Mouse (Mus musculus): ENCODE measurements around the gene Maip1. TPM values are rescaled to one million over a fixed set of nuclear protein-coding genes. Genes with fewer than 3 reads are reported as not detected.

The Maip1 gene
- polyA plus RNA-seq, 1 experiment from 2014 or later = 15.0 TPM

DNA sequence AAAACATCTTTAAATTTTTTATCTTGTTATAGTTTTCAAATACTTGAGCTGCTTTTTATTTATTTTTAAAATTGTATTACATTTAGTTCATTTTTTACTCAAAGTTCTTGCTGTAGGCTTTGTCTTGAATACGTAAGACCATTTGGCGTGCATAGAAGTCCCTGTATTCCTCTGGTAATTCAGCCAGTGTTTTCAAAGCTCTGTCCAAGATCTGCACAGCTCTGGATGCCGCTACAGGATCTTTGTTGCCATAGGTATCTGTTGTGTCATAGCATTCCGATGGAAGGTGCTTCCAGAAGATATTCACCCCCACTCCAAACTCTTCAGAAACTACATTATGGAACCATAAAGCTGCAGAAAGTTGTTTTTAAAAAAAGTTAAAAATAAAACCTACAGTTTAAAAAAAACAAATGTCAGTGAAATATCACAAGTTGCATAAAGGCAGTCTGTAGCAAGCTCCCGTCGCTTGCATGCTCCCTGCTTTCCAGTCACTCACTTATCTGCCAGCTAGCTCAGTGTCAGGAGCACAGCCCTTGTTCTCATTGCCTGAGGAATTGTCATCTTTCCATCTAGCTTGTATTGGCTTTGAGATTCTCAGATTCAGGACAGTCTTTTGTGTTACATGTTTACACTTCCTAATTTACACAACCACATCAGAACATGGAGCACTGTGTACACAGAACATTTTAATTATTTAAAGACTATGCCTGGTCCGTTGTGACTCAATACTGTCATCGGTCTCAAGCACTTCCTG lies 17.5 kb upstream of the Maip1 start:
- H3K36me3 ChIP-seq = peaks cover 23% of the 10 kb centered on the region
- no peaks in the 10 kb centered on the region for H3K4me1 ChIP-seq (replicated peaks)
- 85% methylated on average over 8 of the region's 8 CpGs for WGBS
- H3K9ac ChIP-seq = no peak overlapping the region
- ATAC-seq (replicated peaks; ENCODE audit: insufficient number of reproducible peaks, insufficient read depth, low FRiP score, low read depth) = no peak
- H3K4me2 ChIP-seq = no peak overlapping the region
- H3K27me3 ChIP-seq = no peaks in the 10 kb centered on the region
- no peak overlapping the region for H3K27ac ChIP-seq
- H3K4me3 ChIP-seq = no peak overlapping the region
- H3K9me3 ChIP-seq (replicated peaks) = no peaks in the 10 kb centered on the region

DNA sequence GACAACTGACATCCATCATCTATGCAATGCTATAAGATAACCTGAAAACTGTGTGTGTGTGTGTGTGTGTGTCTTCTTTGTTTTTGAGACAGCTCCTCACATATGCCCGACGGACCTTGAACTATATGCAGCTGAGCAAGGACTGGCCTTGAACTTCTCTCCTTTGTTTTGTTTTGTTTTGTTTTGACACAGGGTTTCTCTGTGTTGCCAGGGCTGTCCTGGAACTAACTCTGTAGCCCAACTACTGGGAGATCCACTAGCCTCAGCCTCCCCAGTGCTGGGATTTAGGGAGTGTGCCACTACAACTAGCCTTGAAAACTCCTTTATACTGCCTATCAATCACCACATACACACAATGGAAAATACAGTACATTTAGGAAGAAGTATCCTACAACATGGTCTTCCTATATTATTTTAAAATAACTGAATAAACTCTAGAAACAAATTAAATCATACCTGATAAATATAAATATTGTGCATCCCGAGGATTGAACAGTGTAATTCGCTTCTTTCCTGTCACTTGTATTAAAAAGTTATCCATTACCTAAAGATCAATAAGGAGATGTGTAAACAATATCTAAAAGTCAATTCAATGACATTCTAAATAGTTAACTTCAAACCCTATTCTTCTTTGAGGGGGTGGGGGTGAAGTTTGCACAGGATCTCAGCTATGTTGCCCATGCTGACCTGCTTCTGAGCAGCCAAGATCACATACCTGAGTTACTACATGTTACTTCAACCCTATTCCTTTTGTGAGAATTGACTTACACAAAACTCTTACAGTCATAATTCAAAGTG lies 14.9 kb upstream of the Maip1 start:
- peaks cover 36% of the 10 kb centered on the region for H3K36me3 ChIP-seq
- 89% methylated on average over 4 of the region's 4 CpGs for WGBS
- no peak for ATAC-seq (replicated peaks; ENCODE audit: insufficient number of reproducible peaks, insufficient read depth, low FRiP score, low read depth)

DNA sequence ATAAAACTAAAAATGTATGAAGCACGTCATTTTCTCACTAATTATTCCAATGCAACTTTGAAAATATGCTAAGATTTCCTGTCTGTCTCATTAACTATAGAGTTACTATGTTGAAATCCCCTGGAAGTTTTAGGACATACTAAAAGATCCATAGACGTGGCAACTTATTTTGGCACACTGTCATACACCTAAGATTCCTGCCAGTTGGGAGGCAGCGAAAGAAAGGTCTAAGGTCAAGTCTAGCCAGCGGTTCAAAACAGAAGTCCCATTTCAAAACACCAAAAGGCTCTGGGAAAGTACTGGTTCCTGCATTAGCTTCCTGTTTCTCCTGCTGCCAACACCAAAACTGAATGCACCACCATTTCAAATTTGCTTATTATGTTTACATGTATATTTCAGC lies 13.7 kb upstream of the Maip1 start:
- H3K4me2 ChIP-seq = no peak overlapping the region
- peaks cover 47% of the 10 kb centered on the region for H3K36me3 ChIP-seq
- 79% methylated on average over 4 of the region's 4 CpGs for WGBS
- H3K27me3 ChIP-seq = no peaks in the 10 kb centered on the region
- no peaks in the 10 kb centered on the region for H3K9me3 ChIP-seq (replicated peaks)
- no peak overlapping the region for H3K9ac ChIP-seq
- H3K27ac ChIP-seq = no peak overlapping the region
- H3K4me1 ChIP-seq (replicated peaks) = no peaks in the 10 kb centered on the region
- ATAC-seq (replicated peaks; ENCODE audit: insufficient number of reproducible peaks, insufficient read depth, low FRiP score, low read depth) = no peak
- H3K4me3 ChIP-seq = no peak overlapping the region

More for the DNA sequence above, 14.9 kb upstream of the Maip1 start:
- H3K9me3 ChIP-seq (replicated peaks) = no peaks in the 10 kb centered on the region
- H3K4me1 ChIP-seq (replicated peaks) = no peaks in the 10 kb centered on the region
- H3K9ac ChIP-seq = no peak overlapping the region
- H3K4me3 ChIP-seq = no peak overlapping the region
- no peaks in the 10 kb centered on the region for H3K27me3 ChIP-seq
- H3K27ac ChIP-seq = no peak overlapping the region
- no peak overlapping the region for H3K4me2 ChIP-seq

GRCm38 (mm10) chr1:57394051-57394450 lies 12.1 kb upstream of the Maip1 start:
- no peak overlapping the region for H3K27ac ChIP-seq
- 64% methylated on average over 3 of the region's 3 CpGs for WGBS
- H3K9ac ChIP-seq = no peak overlapping the region
- H3K4me1 ChIP-seq (replicated peaks) = peaks cover 2% of the 10 kb centered on the region; the same call in 1 of the 2 replicates
- H3K4me2 ChIP-seq = no peak overlapping the region
- H3K9me3 ChIP-seq (replicated peaks) = no peaks in the 10 kb centered on the region
- H3K4me3 ChIP-seq = no peak overlapping the region
- ATAC-seq (replicated peaks; ENCODE audit: insufficient number of reproducible peaks, insufficient read depth, low FRiP score, low read depth) = no peak
- H3K36me3 ChIP-seq = peaks cover 44% of the 10 kb centered on the region
- H3K27me3 ChIP-seq = no peaks in the 10 kb centered on the region

- Histone ChIP-seq H3K27me3 (no peaks in the 10 kb centered on the region), H3K4me3 (no peak overlapping the region), H3K4me1 (replicated peaks) (peaks cover 2% of the 10 kb centered on the region), H3K36me3 (peaks cover 33% of the 10 kb centered on the region), H3K9ac (no peak overlapping the region), H3K27ac (no peak overlapping the region), H3K9me3 (replicated peaks) (no peaks in the 10 kb centered on the region), H3K4me2 (no peak overlapping the region)
- no peak for ATAC-seq (replicated peaks; ENCODE audit: insufficient number of reproducible peaks, insufficient read depth, low FRiP score, low read depth)
- WGBS = 93% methylated on average over 2 of the region's 2 CpGs
Observed at GRCm38 (mm10) chr1:57400321-57400720, 5.8 kb upstream of the Maip1 start.

- H3K9me3 ChIP-seq (replicated peaks) = no peaks in the 10 kb centered on the region
- H3K27me3 ChIP-seq = no peaks in the 10 kb centered on the region
- H3K4me3 ChIP-seq = no peak overlapping the region
- 91% methylated on average over 2 of the region's 2 CpGs for WGBS
- H3K36me3 ChIP-seq = peaks cover 33% of the 10 kb centered on the region
- H3K9ac ChIP-seq = no peak overlapping the region
- peaks cover 2% of the 10 kb centered on the region for H3K4me1 ChIP-seq (replicated peaks)
- no peak for ATAC-seq (replicated peaks; ENCODE audit: insufficient number of reproducible peaks, insufficient read depth, low FRiP score, low read depth)
- H3K27ac ChIP-seq = no peak overlapping the region
- H3K4me2 ChIP-seq = no peak overlapping the region
Observed at GRCm38 (mm10) chr1:57400877-57401276, 5.3 kb upstream of the Maip1 start.

DNA sequence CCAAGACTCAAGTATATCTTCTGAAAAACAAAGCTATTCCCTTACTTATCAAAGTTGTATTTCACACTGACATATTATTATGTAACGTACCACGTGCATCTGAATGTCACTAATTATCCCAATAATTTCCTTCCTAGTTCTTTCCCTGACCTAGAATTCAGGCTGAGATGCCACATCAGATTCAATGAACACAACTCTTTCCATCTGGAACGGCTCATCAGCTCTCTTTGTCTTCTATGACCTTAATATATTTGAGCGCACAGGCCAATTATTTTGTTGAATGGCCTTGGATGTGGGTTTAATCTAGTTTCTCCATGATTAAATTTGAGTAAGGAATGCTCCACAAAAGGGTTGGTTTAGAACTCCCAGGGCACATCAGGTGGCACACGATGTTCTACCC lies 4.0 kb upstream of the Maip1 start:
- Histone ChIP-seq H3K27me3 (no peaks in the 10 kb centered on the region), H3K4me3 (no peak overlapping the region), H3K4me1 (replicated peaks) (peaks cover 2% of the 10 kb centered on the region), H3K36me3 (peaks cover 23% of the 10 kb centered on the region), H3K4me2 (no peak overlapping the region), H3K27ac (no peak overlapping the region), H3K9me3 (replicated peaks) (no peaks in the 10 kb centered on the region), H3K9ac (no peak overlapping the region)
- WGBS = 92% methylated on average over 5 of the region's 5 CpGs
- no peak for ATAC-seq (replicated peaks; ENCODE audit: insufficient number of reproducible peaks, insufficient read depth, low FRiP score, low read depth)

GRCm38 (mm10) chr1:57408994-57409393 lies 2.9 kb downstream of the Maip1 start:
- H3K9ac ChIP-seq = no peak overlapping the region
- no peak for ATAC-seq (replicated peaks; ENCODE audit: insufficient number of reproducible peaks, insufficient read depth, low FRiP score, low read depth)
- peaks cover 26% of the 10 kb centered on the region for H3K36me3 ChIP-seq
- no peak overlapping the region for H3K4me3 ChIP-seq
- no peaks in the 10 kb centered on the region for H3K9me3 ChIP-seq (replicated peaks)
- H3K4me2 ChIP-seq = no peak overlapping the region
- H3K27me3 ChIP-seq = no peaks in the 10 kb centered on the region
- peaks cover 19% of the 10 kb centered on the region for H3K4me1 ChIP-seq (replicated peaks)
- no peak overlapping the region for H3K27ac ChIP-seq
- 71% methylated on average over 2 of the region's 2 CpGs for WGBS

GRCm38 (mm10) chr1:57413397-57413796 lies 7.3 kb downstream of the Maip1 start:
- Histone ChIP-seq H3K9ac (no peak overlapping the region), H3K4me2 (no peak overlapping the region), H3K27ac (no peak overlapping the region), H3K4me1 (replicated peaks) (peaks cover 8% of the 10 kb centered on the region), H3K9me3 (replicated peaks) (no peaks in the 10 kb centered on the region), H3K27me3 (no peaks in the 10 kb centered on the region), H3K36me3 (peaks cover 47% of the 10 kb centered on the region), H3K4me3 (no peak overlapping the region)
- no peak for ATAC-seq (replicated peaks; ENCODE audit: insufficient number of reproducible peaks, insufficient read depth, low FRiP score, low read depth)
- 83% methylated on average over 2 of the region's 2 CpGs for WGBS

DNA sequence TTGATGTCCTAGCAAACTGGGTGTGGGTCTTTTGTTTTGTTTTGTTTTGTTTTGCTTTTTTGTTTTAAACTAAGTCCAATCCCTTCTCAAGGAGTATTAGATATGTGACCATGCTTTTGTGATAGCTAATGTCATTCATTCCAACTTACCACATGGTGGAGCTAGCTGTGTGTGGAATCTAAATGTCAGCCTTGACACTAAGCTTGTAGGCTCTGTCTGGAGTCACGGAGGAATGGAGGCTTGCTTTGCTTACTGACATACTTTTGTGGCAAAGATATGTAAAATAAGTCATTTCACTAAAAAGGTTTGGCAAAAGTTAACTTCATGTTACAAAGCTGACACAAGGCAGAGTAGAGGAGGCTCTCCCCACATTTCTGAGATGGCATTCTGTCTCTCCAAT lies 17.6 kb downstream of the Maip1 start:
- 5% methylated on average over 1 of the region's 1 CpGs for WGBS
- Histone ChIP-seq H3K36me3 (no peaks in the 10 kb centered on the region), H3K4me2 (no peak overlapping the region), H3K4me3 (no peak overlapping the region), H3K9me3 (replicated peaks) (no peaks in the 10 kb centered on the region), H3K9ac (no peak overlapping the region), H3K27me3 (no peaks in the 10 kb centered on the region), H3K27ac (no peak overlapping the region), H3K4me1 (replicated peaks) (peaks cover under 1% of the 10 kb centered on the region; the same call in 1 of the 2 replicates)
- ATAC-seq (replicated peaks; ENCODE audit: insufficient number of reproducible peaks, insufficient read depth, low FRiP score, low read depth) = no peak

DNA sequence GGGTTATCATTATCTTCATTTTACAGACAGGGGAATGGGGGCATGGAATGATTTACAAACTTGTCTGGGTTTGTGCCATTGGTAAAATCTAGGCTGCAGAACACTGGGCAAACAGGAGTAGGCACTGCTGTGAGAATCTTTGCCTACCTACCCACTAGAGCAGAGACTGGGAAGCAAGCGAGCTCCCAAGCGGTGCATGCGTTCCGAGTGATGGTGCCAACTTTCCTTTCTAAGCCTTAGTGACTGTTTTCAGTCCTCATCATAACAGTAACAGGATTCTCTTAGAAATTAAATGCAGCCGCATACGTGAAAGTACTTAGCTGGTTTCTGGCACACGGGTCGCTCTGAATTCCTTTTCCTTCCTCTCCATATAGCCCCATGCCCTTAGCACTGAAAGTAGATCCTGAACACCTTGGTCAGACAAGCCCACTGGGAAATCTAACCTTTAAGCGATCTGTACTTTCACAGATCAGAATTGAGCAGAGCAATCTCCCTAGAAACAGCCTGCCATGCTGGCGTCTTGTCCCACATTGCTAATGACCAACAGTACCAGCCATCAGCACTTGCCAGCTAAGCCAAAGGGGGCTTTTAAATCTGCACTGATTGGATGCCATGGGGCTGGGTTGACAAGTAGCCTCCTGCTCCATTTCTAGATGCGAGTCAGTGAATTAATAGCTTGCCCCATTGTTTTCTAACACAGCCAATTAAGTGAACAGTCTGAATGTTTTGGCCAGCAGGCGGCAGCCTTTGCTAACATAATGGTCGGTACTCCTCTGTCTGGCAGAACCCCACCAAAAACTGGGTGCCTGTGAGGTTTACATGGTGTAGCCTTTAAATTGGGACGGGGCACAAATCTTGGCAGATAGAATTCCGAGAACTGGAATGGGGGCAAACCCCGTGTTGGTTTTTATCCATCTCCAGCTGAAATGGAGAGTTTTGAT lies 22.5 kb downstream of the Maip1 start:
- Histone ChIP-seq H3K36me3 (no peaks in the 10 kb centered on the region), H3K4me2 (peak overlapping the region; percentile 51), H3K27me3 (no peaks in the 10 kb centered on the region), H3K27ac (0 out of 2 replicates have a peak overlapping the region, but pooled peaks have one; percentile 31), H3K9me3 (replicated peaks) (no peaks in the 10 kb centered on the region), H3K4me3 (0 out of 2 replicates have a peak overlapping the region, but pooled peaks have one; percentile 15), H3K4me1 (replicated peaks) (peaks cover 9% of the 10 kb centered on the region; the same call in 1 of the 2 replicates), H3K9ac (no peak overlapping the region)
- 53% methylated on average over 16 of the region's 16 CpGs for WGBS
- no peak for ATAC-seq (replicated peaks; ENCODE audit: insufficient number of reproducible peaks, insufficient read depth, low FRiP score, low read depth)
